35 mouse cellular contexts compared by ENCODE assay signal in genomic region chr7:131992873-131993272, GRCm38 (mm10). TPM values are rescaled to one million over a fixed set of nuclear protein-coding genes. Genes with fewer than 3 reads are reported as not detected.
"Had no signal": no experiment of that assay in that cellular context is flagged by ENCODE, and none has a peak within 500 bp of the region (broad histone marks: within the 10 kb centered on the region; RNA-seq: fewer than 3 reads in every experiment).

No protein-coding gene starts in this region.

- H3K9me3 ChIP-seq: hindbrain, embryonic 12.5 days; intestine, embryonic 15.5 days; limb, embryonic 10.5 days; limb, embryonic 12.5 days; liver, embryonic 15.5 days had no signal

- H3K9ac ChIP-seq: heart, embryonic 12.5 days; hindbrain, embryonic 12.5 days; hindbrain, embryonic 14.5 days; intestine, embryonic 15.5 days; limb, embryonic 12.5 days; liver, embryonic 13.5 days; liver, embryonic 15.5 days; liver, postnatal 0 days had no signal

- H3K4me1 ChIP-seq: heart, embryonic 10.5 days; heart, embryonic 12.5 days; hindbrain, embryonic 12.5 days; intestine, embryonic 15.5 days; liver, embryonic 13.5 days; liver, embryonic 15.5 days had no signal

- DNase-seq: gastrocnemius, adult 2 months; gastrocnemius, postnatal 10 days; gastrocnemius, postnatal 25 days; heart, adult 18-20 months; heart, postnatal 10 days; heart, postnatal 4 days; kidney, adult 2 months; kidney, adult 9 months; kidney, postnatal 10 days; kidney, postnatal 25 days; kidney, postnatal 4 days; liver; liver, embryonic 13.5 days; liver, postnatal 0 days had no signal

- H3K36me3 ChIP-seq: heart, embryonic 10.5 days; heart, embryonic 12.5 days; hindbrain, embryonic 10.5 days; hindbrain, embryonic 12.5 days; intestine, embryonic 15.5 days; limb, embryonic 10.5 days; limb, embryonic 12.5 days; liver, embryonic 13.5 days; liver, embryonic 15.5 days had no signal

- H3K27me3 ChIP-seq: hindbrain, embryonic 12.5 days; intestine, embryonic 15.5 days; limb, embryonic 12.5 days; liver, embryonic 13.5 days; liver, embryonic 15.5 days had no signal

- H3K27ac ChIP-seq: gastrocnemius, adult 2 months; heart, embryonic 10.5 days; hindbrain, embryonic 10.5 days; hindbrain, embryonic 12.5 days; hindbrain, embryonic 14.5 days; intestine, embryonic 15.5 days; layer of hippocampus, adult 2 months; left cerebral cortex, adult 2 months; limb, embryonic 10.5 days; limb, embryonic 12.5 days; liver, embryonic 13.5 days; liver, embryonic 15.5 days had no signal

- H3K4me2 ChIP-seq: heart, embryonic 12.5 days; hindbrain, embryonic 12.5 days; hindbrain, embryonic 14.5 days; intestine, embryonic 15.5 days; limb, embryonic 12.5 days; liver, embryonic 11.5 days; liver, embryonic 13.5 days; liver, embryonic 15.5 days had no signal

- ATAC-seq: hindbrain, embryonic 16.5 days; inflammation-experienced regulatory T-cells, adult 6 months; intestine, embryonic 15.5 days; intestine, postnatal 0 days; liver, postnatal 0 days had no signal

- H3K4me3 ChIP-seq: gastrocnemius, adult 2 months; heart, embryonic 10.5 days; heart, embryonic 12.5 days; hindbrain, embryonic 10.5 days; hindbrain, embryonic 12.5 days; intestine, embryonic 15.5 days; layer of hippocampus, adult 2 months; left cerebral cortex, adult 2 months; limb, embryonic 10.5 days; limb, embryonic 12.5 days; liver, embryonic 13.5 days; liver, embryonic 15.5 days had no signal

RNA-seq across cellular contexts. Expression of gene Gpr26, which starts 26.6 kb away (rescaled TPM):
- total RNA-seq: gastrocnemius, adult 2 months; gastrocnemius, postnatal 25 days; gastrocnemius, postnatal 4 days; granulocyte monocyte progenitor cell, adult 5-6 weeks; heart, adult 18-20 months; heart, postnatal 10 days; heart, postnatal 25 days; heart, postnatal 4 days had no signal
- polyA plus RNA-seq: heart, embryonic 10.5 days; heart, embryonic 12.5 days; heart, embryonic 14.5 days; heart, embryonic 16.5 days; inflammation-experienced regulatory T-cells, adult 6 months; intestine, embryonic 15.5 days; intestine, postnatal 0 days; kidney, adult 2 months; kidney, embryonic 16.5 days; limb, embryonic 10.5 days; limb, embryonic 12.5 days; liver, embryonic 11.5 days; liver, embryonic 13.5 days; liver, embryonic 15.5 days; liver, postnatal 0 days had no signal
